Mouse (Mus musculus): ENCODE measurements at regions not wholly inside any gene's neighbourhood (a gene's known extent, or its start where the extent isn't known, plus 50 kb on each side); places are given as distances from the start of the nearest gene placed in this dataset.

GRCm38 (mm10) chr1:57208415-57208814 is 169.0 kb upstream of the 1700066M21Rik start:
- Histone ChIP-seq H3K27me3 (ENCODE audit: control insufficient read depth, insufficient read depth, low read length) (no peaks in the 10 kb centered on the region), H3K9ac (ENCODE audit: low read depth, low read length) (no peak overlapping the region), H3K27ac (no peak overlapping the region), H3K4me1 (ENCODE audit: control insufficient read depth, insufficient read depth, low read length) (no peaks in the 10 kb centered on the region), H3K79me2 (replicated peaks; ENCODE audit: control insufficient read depth, insufficient read depth, low read length) (no peaks in the 10 kb centered on the region), H3K36me3 (ENCODE audit: control insufficient read depth, insufficient read depth, low read length) (no peaks in the 10 kb centered on the region), H3K4me3 (no peak overlapping the region)
- WGBS = 75% methylated on average over 9 of the region's 9 CpGs
- DNase-seq = no peak
- TF ChIP-seq EP300 (IDR thresholded peaks at IDR 0.05; ENCODE audit: insufficient read depth, low read depth, low read length) (no peak), POLR2A (IDR thresholded peaks at IDR 0.05; ENCODE audit: insufficient read depth, low read depth, low read length) (no peak), CTCF (IDR thresholded peaks at IDR 0.05) (no peak)
- intact Hi-C loops (cut with DNase I) = loop anchor here (5.0 kb wide), 1 partner anchor 231 kb away; the partner anchor contains the start of gene Satb2

DNA sequence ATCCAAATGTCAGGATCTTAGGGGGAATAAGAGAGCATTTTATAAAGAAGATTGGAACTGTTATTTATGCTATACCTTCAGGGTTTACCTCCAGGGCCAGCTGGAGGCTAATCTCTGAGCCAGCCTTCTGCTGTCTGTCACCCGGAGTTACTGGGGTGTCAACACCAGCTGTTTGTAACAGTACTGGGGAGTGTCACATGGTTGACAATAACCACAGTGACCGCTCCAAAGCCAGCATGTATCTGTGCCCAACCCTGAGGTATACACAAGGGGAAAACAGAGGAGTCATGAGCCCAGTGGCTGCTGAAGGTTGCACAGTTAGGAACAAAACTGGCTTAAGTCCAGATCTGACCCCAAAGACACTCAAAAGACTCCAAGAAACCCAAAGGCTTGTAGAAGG is 168.1 kb upstream of the 1700066M21Rik start:
- no peaks in the 10 kb centered on the region for H3K4me1 ChIP-seq (ENCODE audit: control insufficient read depth, insufficient read depth, low read length)
- H3K79me2 ChIP-seq (replicated peaks; ENCODE audit: control insufficient read depth, insufficient read depth, low read length) = no peaks in the 10 kb centered on the region
- no peaks in the 10 kb centered on the region for H3K36me3 ChIP-seq (ENCODE audit: control insufficient read depth, insufficient read depth, low read length)
- no peak overlapping the region for H3K9ac ChIP-seq (ENCODE audit: low read depth, low read length)
- 40% methylated on average over 2 of the region's 2 CpGs for WGBS
- no peak overlapping the region for H3K27ac ChIP-seq
- H3K27me3 ChIP-seq (ENCODE audit: control insufficient read depth, insufficient read depth, low read length) = no peaks in the 10 kb centered on the region
- intact Hi-C loops (cut with DNase I) = loop anchor here (5.0 kb wide), 1 partner anchor 232 kb away; the partner anchor contains the start of gene Satb2
- TF ChIP-seq CTCF (IDR thresholded peaks at IDR 0.05) (no peak), EP300 (IDR thresholded peaks at IDR 0.05; ENCODE audit: insufficient read depth, low read depth, low read length) (no peak), POLR2A (IDR thresholded peaks at IDR 0.05; ENCODE audit: insufficient read depth, low read depth, low read length) (no peak)
- no peak overlapping the region for H3K4me3 ChIP-seq
- no peak for DNase-seq

DNA sequence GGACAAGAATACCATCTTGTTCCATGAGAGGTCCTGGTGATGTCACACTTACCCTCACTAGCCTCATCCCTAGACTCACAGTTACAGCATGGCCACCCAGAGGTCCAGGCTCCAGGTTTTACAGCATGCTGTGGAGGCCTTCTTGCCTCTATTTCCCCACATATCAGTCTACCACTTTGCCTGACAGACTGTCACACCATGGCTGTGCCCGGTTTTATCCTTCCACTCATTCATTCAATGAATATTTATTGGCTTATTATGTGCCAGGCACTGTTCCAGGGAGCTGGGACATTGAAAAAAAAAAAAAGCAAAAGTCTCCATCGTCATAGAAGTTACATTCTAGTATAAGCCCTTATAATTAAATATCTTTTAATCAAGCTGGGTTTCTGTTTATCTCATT is 166.4 kb upstream of the 1700066M21Rik start:
- TF ChIP-seq EP300 (IDR thresholded peaks at IDR 0.05; ENCODE audit: insufficient read depth, low read depth, low read length) = no peak
- TF ChIP-seq POLR2A (IDR thresholded peaks at IDR 0.05; ENCODE audit: insufficient read depth, low read depth, low read length) = no peak
- TF ChIP-seq CTCF (IDR thresholded peaks at IDR 0.05) = no peak
- Histone ChIP-seq H3K27me3 (ENCODE audit: control insufficient read depth, insufficient read depth, low read length) (no peaks in the 10 kb centered on the region), H3K4me3 (no peak overlapping the region), H3K4me1 (ENCODE audit: control insufficient read depth, insufficient read depth, low read length) (no peaks in the 10 kb centered on the region), H3K79me2 (replicated peaks; ENCODE audit: control insufficient read depth, insufficient read depth, low read length) (no peaks in the 10 kb centered on the region), H3K27ac (no peak overlapping the region), H3K9ac (ENCODE audit: low read depth, low read length) (no peak overlapping the region), H3K36me3 (ENCODE audit: control insufficient read depth, insufficient read depth, low read length) (no peaks in the 10 kb centered on the region)
- no peak for DNase-seq
- intact Hi-C loops (cut with DNase I) = no loop called here
- 70% methylated on average over 2 of the region's 2 CpGs for WGBS

GRCm38 (mm10) chr1:57213428-57213874 is 164.0 kb upstream of the 1700066M21Rik start:
- no peak overlapping the region for H3K9ac ChIP-seq (ENCODE audit: low read depth, low read length)
- DNase-seq = no peak
- H3K36me3 ChIP-seq (ENCODE audit: control insufficient read depth, insufficient read depth, low read length) = no peaks in the 10 kb centered on the region
- H3K27me3 ChIP-seq (ENCODE audit: control insufficient read depth, insufficient read depth, low read length) = no peaks in the 10 kb centered on the region
- TF ChIP-seq POLR2A (IDR thresholded peaks at IDR 0.05; ENCODE audit: insufficient read depth, low read depth, low read length) (no peak), EP300 (IDR thresholded peaks at IDR 0.05; ENCODE audit: insufficient read depth, low read depth, low read length) (no peak), CTCF (IDR thresholded peaks at IDR 0.05) (no peak)
- intact Hi-C loops (cut with DNase I) = no loop called here
- no peaks in the 10 kb centered on the region for H3K79me2 ChIP-seq (replicated peaks; ENCODE audit: control insufficient read depth, insufficient read depth, low read length)
- 42% methylated on average over 16 of the region's 16 CpGs for WGBS
- H3K4me3 ChIP-seq = no peak overlapping the region
- H3K4me1 ChIP-seq (ENCODE audit: control insufficient read depth, insufficient read depth, low read length) = no peaks in the 10 kb centered on the region
- no peak overlapping the region for H3K27ac ChIP-seq

- Histone ChIP-seq H3K36me3 (ENCODE audit: control insufficient read depth, insufficient read depth, low read length) (no peaks in the 10 kb centered on the region), H3K79me2 (replicated peaks; ENCODE audit: control insufficient read depth, insufficient read depth, low read length) (no peaks in the 10 kb centered on the region), H3K9ac (ENCODE audit: low read depth, low read length) (no peak overlapping the region), H3K27ac (no peak overlapping the region), H3K4me1 (ENCODE audit: control insufficient read depth, insufficient read depth, low read length) (no peaks in the 10 kb centered on the region), H3K27me3 (ENCODE audit: control insufficient read depth, insufficient read depth, low read length) (no peaks in the 10 kb centered on the region), H3K4me3 (no peak overlapping the region)
- WGBS = 69% methylated on average over 2 of the region's 2 CpGs
- no peak for DNase-seq
- intact Hi-C loops (cut with DNase I) = no loop called here
- TF ChIP-seq EP300 (IDR thresholded peaks at IDR 0.05; ENCODE audit: insufficient read depth, low read depth, low read length) (no peak), CTCF (IDR thresholded peaks at IDR 0.05) (no peak), POLR2A (IDR thresholded peaks at IDR 0.05; ENCODE audit: insufficient read depth, low read depth, low read length) (no peak)
Measured at GRCm38 (mm10) chr1:57214266-57214665, 163.2 kb upstream of the 1700066M21Rik start.

DNA sequence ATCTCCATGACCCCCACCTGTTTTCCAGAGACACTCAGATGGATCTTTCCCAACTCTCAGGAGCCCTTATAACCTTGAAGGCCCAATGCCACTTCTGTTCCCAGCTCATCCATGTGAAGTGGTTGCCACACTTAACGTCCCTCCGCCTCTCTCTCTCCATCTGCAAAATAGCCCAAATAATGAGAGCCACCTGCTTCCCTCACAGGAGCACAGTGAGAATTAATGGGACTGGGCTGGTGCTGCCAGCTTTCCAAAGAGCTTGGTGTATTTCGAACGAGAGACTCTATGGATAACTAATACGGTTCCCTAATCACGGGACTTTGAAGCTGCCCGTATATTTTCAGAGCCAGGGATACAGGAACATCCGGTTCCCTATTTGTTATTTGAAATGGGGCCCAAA is 159.8 kb upstream of the 1700066M21Rik start:
- no peak for DNase-seq
- H3K79me2 ChIP-seq (replicated peaks; ENCODE audit: control insufficient read depth, insufficient read depth, low read length) = no peaks in the 10 kb centered on the region
- no peaks in the 10 kb centered on the region for H3K36me3 ChIP-seq (ENCODE audit: control insufficient read depth, insufficient read depth, low read length)
- WGBS = 86% methylated on average over 8 of the region's 8 CpGs
- intact Hi-C loops (cut with DNase I) = no loop called here
- H3K27me3 ChIP-seq (ENCODE audit: control insufficient read depth, insufficient read depth, low read length) = no peaks in the 10 kb centered on the region
- no peak overlapping the region for H3K27ac ChIP-seq
- no peak overlapping the region for H3K9ac ChIP-seq (ENCODE audit: low read depth, low read length)
- no peak overlapping the region for H3K4me3 ChIP-seq
- TF ChIP-seq CTCF (IDR thresholded peaks at IDR 0.05) = no peak
- no peak for TF ChIP-seq EP300 (IDR thresholded peaks at IDR 0.05; ENCODE audit: insufficient read depth, low read depth, low read length)
- no peak for TF ChIP-seq POLR2A (IDR thresholded peaks at IDR 0.05; ENCODE audit: insufficient read depth, low read depth, low read length)
- H3K4me1 ChIP-seq (ENCODE audit: control insufficient read depth, insufficient read depth, low read length) = no peaks in the 10 kb centered on the region

All from heart, adult 2 months (tissue).